Mouse (Mus musculus) ES-E14 (cell line): ENCODE measurements at regions not wholly inside any gene's neighbourhood (a gene's known extent, or its start where the extent isn't known, plus 50 kb on each side); places are given as distances from the start of the nearest gene placed in this dataset.

Experiments used
- DNase-seq: peaks from one replicate; pipeline ENCODE4 v3.0.0-alpha.2; 2013; ENCODE audit warnings: low read depth, low spot score
- H3K27ac ChIP-seq: 2 replicates; pipeline ENCODE4 v1.5.1; 2012; ENCODE audit warnings: low read depth, mild to moderate bottlenecking, low read length, moderate library complexity, mixed read lengths; ENCODE audit not compliant: poor library complexity, insufficient read depth, severe bottlenecking
- H3K36me3 ChIP-seq: 2 replicates; pipeline ENCODE4 v1.6.1; 2012; ENCODE audit warnings: mild to moderate bottlenecking, low read length, moderate library complexity, mixed read lengths; ENCODE audit not compliant: control insufficient read depth, poor library complexity, insufficient read depth, severe bottlenecking
- H3K4me1 ChIP-seq, 2 experiments: fragments of 150-350 bp in 1 of 2; sonication (generic) in 1 of 2; 2 replicates each; pipeline ENCODE4 v1.6.1; 2012; ENCODE audit warnings: low read length in 2 of 2, mild to moderate bottlenecking in 1 of 2, mixed read lengths in 1 of 2; ENCODE audit not compliant: control insufficient read depth in 2 of 2, insufficient read depth in 2 of 2, poor library complexity in 1 of 2
- H3K4me3 ChIP-seq, 2 experiments: fragments of 150-350 bp in 1 of 2; sonication (generic) in 1 of 2; 2 replicates each; pipeline ENCODE4 v1.5.1; 2012; ENCODE audit warnings: low read length in 2 of 2, low read depth in 1 of 2, mild to moderate bottlenecking in 1 of 2, mixed read lengths in 1 of 2; ENCODE audit not compliant: insufficient read depth in 1 of 2, poor library complexity in 1 of 2, severe bottlenecking in 1 of 2
- H3K9ac ChIP-seq: 2 replicates; pipeline ENCODE4 v1.6.1; 2012; ENCODE audit warnings: low read depth, mild to moderate bottlenecking, low read length, mixed read lengths; ENCODE audit not compliant: poor library complexity, insufficient read depth, severe bottlenecking
- H3K9me3 ChIP-seq: fragments of 150-350 bp; sonication (generic); 2 replicates; pipeline ENCODE4 v1.6.1; 2012; ENCODE audit warnings: low read depth, mild to moderate bottlenecking, low read length; ENCODE audit not compliant: control insufficient read depth, insufficient read depth
- CHD2 ChIP-seq: IDR thresholded peaks from 2 replicates; pipeline ENCODE4 v1.6.1; 2014; ENCODE audit warnings: mild to moderate bottlenecking, low read depth, low read length, inconsistent platforms
- HCFC1 ChIP-seq: IDR thresholded peaks from 2 replicates; pipeline ENCODE4 v1.6.1; 2012; ENCODE audit warnings: low read length, inconsistent platforms, borderline replicate concordance; ENCODE audit not compliant: insufficient read depth
- MAFK ChIP-seq: IDR thresholded peaks from 2 replicates; pipeline ENCODE4 v1.6.1; 2014; ENCODE audit warnings: mild to moderate bottlenecking, low read depth, low read length, inconsistent platforms; ENCODE audit not compliant: insufficient read depth
- ZC3H11A ChIP-seq: IDR thresholded peaks from 2 replicates; pipeline ENCODE4 v1.6.1; 2012; ENCODE audit warnings: low read depth, mild to moderate bottlenecking, inconsistent platforms, low read length, borderline replicate concordance
- ZNF384 ChIP-seq: IDR thresholded peaks from 2 replicates; pipeline ENCODE4 v1.6.1; 2012; ENCODE audit warnings: low read depth, low read length, inconsistent platforms
- in situ Hi-C, 2 experiments: fragments of 600-800 bp; cut with MboI; formaldehyde crosslinking; loops; one replicate each; pipeline ENCODE4 v1.15.1; 2025; ENCODE audit warnings: low sequenced_read_pairs in 2 of 2, inconsistent platforms in 1 of 2; ENCODE audit not compliant: unreplicated experiment in 2 of 2

DNA sequence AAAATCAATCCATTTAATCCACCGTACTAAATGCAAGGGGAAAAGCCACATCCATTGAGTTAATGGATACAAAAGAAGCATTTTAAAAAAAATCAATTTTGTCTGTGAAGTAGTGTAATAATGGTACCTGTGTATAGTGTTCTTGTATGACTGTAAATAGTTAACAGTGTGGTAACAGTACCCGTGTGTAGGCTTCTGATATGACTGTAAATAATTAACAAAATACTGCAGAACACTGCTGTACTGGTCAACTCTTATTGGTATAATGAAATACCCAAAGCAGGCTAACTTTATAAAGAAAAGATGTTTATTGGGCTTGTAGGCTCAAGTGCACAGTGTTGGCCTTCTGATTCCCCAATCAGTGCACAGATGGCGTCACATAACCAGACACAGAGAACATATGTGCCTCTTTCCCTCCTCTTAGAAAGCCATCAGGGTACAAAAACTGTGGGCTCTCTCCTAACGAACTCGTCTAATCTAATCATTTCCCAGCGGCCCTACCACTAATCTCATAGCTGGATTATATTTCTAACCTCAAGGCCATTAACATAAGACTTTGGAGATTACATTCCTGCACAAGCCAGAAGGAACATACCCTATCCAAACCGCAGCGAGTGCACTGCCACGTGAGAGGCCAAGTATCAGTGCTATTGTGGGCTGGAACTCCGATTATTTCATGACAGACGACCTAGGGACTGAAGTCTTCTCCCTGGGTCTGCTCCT is 237.4 kb downstream of the Cxcl12 start:
- H3K36me3 ChIP-seq = no peaks in the 10 kb centered on the region
- no peaks in the 10 kb centered on the region for H3K9me3 ChIP-seq
- in situ Hi-C loops = no loop called here
- no peak overlapping the region for H3K4me3 ChIP-seq
- DNase-seq = no peak
- H3K4me1 ChIP-seq = no peaks in the 10 kb centered on the region
- no peak overlapping the region for H3K27ac ChIP-seq
- TF ChIP-seq MAFK (no peak), HCFC1 (no peak), ZNF384 (no peak)
- no peak overlapping the region for H3K9ac ChIP-seq

DNA sequence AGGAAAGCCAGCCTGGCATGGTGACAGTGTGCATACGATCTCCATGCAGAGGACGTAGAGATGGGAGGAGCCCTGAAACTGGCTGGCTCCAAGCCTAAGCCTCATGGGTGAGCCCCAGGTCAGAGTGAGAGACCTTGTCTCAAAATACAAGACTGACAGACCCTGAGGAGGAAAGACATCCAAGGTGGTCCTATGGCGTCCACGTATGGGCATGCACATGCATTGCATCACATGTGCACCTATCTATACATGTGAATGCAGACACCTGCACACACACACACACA is 237.9 kb downstream of the Cxcl12 start:
- DNase-seq = no peak
- no peak for TF ChIP-seq MAFK
- no peak for TF ChIP-seq ZC3H11A
- TF ChIP-seq CHD2 = no peak
- no peak for TF ChIP-seq ZNF384
- TF ChIP-seq HCFC1 = no peak
- no peaks in the 10 kb centered on the region for H3K9me3 ChIP-seq
- H3K36me3 ChIP-seq = no peaks in the 10 kb centered on the region
- no peak overlapping the region for H3K9ac ChIP-seq
- in situ Hi-C loops = no loop called here
- H3K4me3 ChIP-seq = no peak overlapping the region
- H3K27ac ChIP-seq = no peak overlapping the region
- H3K4me1 ChIP-seq = no peaks in the 10 kb centered on the region

DNA sequence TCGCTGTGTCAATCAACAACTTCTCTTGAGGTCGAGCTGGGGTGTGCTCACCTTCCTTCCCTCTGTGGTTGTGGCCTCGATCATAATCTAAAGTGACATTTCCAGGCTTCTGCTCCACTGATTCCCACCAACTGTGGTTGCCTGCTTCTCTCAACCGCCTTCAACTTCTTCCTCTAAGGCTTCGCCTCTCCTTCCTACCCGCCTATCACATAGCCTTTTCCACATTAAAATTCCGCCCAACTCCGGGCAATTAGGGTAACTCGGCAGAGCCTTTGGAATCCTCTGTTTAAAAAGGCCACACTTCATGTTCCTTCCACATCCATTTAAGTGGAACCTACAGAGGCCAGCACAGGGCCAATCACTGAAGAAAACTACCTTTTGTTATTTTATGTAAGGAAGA is 238.4 kb downstream of the Cxcl12 start:
- H3K4me1 ChIP-seq = no peaks in the 10 kb centered on the region
- in situ Hi-C loops = no loop called here
- no peak overlapping the region for H3K9ac ChIP-seq
- no peak overlapping the region for H3K27ac ChIP-seq
- H3K36me3 ChIP-seq = no peaks in the 10 kb centered on the region
- no peak overlapping the region for H3K4me3 ChIP-seq
- no peak for DNase-seq
- no peak for TF ChIP-seq HCFC1
- no peak for TF ChIP-seq ZNF384
- TF ChIP-seq CHD2 = no peak
- no peak for TF ChIP-seq ZC3H11A
- no peak for TF ChIP-seq MAFK
- no peaks in the 10 kb centered on the region for H3K9me3 ChIP-seq

DNA sequence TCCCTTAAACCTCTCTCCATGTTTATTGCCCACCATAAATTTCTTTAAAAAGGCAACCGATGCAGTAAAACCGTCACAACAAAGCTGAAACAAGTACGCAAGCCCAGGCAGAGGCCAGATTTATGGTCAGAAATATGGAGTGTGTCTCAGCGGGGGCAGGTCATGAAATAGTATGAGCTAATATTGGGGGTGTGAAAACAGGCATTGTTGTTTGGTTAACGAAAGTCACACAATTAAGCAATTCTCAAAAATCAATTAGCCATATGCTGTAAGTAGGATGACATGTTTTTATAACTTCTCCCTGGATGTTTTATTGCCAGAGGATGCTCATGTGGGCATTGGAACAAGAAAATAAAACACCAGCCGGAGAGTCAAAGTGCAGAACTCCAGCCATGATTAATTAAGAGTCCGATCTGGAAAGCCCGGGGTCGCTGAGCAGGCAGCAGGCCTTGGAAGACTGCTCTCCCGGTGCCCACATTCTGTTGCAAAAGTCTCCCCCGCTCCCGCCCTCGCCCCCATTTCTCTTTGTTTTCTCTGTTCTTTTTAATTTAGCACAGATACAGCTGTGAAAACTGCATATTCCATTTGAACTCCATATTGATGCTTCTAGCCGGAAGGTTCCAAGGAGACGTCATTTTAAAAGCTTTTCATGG is 239.0 kb downstream of the Cxcl12 start:
- no peaks in the 10 kb centered on the region for H3K4me1 ChIP-seq
- no peak overlapping the region for H3K9ac ChIP-seq
- DNase-seq = no peak
- H3K36me3 ChIP-seq = no peaks in the 10 kb centered on the region
- in situ Hi-C loops = no loop called here
- H3K9me3 ChIP-seq = no peaks in the 10 kb centered on the region
- no peak for TF ChIP-seq ZC3H11A
- H3K4me3 ChIP-seq = no peak overlapping the region
- H3K27ac ChIP-seq = no peak overlapping the region

DNA sequence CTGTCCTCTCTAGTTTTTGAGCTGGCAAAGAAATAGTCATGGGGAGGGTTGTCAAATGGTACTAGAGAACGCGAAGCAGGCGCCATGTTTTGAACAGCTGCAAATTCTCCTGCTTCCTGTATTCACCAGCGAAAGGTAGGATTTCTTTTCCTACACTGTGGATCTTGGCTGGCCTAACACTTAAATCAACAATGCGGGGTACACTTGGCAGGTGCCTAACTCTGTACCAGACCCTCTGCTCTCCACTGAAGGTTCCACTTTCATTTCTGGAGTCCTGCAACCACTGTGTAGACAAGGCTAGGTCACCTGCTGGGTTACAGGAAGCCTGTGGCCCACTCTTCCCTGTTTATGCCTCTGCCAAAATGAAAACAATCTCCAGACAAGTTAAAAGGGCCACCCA is 239.6 kb downstream of the Cxcl12 start:
- H3K4me3 ChIP-seq = no peak overlapping the region
- H3K4me1 ChIP-seq = no peaks in the 10 kb centered on the region
- no peak overlapping the region for H3K27ac ChIP-seq
- DNase-seq = no peak
- H3K9ac ChIP-seq = no peak overlapping the region
- TF ChIP-seq ZC3H11A = no peak
- TF ChIP-seq MAFK = no peak
- no peak for TF ChIP-seq ZNF384
- no peak for TF ChIP-seq CHD2
- TF ChIP-seq HCFC1 = no peak
- H3K36me3 ChIP-seq = no peaks in the 10 kb centered on the region
- no peaks in the 10 kb centered on the region for H3K9me3 ChIP-seq
- in situ Hi-C loops = no loop called here
